Mouse (Mus musculus) ovary, postnatal 36 days (tissue): ENCODE results near the gene Sv2c.

Experiments
- DNase-seq: peaks from one replicate; pipeline ENCODE4 v3.0.0; 2022; ENCODE audit warnings: low spot score, mixed read lengths

The Sv2c gene

GRCm38 (mm10) chr13:95943919-95944318 is 188.5 kb downstream of the Sv2c start:
- no peak for DNase-seq

- no peak for DNase-seq
These were observed 189.8 kb downstream of the Sv2c start for GRCm38 (mm10) chr13:95942587-95942986.

DNA sequence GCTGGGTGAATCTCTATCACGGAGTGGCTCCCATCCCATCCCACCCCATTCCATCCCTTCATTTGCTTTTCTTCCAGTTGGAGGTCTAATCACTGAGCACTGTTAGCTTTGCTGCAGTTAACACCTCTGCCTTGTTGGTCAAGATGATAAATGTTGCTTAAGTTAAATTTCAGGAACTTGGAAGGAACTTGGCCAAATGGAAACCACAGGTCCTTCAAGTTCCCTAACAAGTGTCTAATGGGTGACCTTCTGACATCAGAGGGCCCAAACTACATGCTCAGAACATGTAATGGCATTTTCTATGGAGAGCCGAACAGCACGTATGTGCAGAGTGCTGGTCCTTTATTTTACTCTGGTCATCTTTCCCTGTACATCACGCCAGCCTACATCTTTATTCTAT is 190.5 kb downstream of the Sv2c start:
- DNase-seq: no peak

GRCm38 (mm10) chr13:95940811-95941210 is 191.6 kb downstream of the Sv2c start:
- DNase-seq: no peak

DNA sequence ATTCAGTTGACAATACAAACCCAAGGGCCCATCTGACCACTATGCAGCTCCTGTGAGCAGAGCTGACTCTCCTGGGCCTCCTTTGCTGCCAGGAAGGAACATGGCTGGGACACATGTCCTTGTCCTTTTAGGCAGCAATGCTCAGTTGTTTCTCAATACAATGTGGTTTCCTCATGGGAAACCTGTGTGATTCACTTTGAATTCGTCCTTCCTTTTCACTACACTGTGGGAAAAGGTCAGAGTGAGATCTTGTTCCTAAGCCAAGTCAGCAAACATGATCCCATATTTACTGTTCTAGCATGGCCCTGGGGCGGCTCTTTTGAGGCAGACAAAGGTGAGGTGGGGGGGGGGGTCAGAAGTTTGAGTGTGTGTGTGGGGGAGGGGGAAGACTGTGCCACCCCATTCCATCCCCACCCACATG is 208.2 kb downstream of the Sv2c start:
- no peak for DNase-seq

DNA sequence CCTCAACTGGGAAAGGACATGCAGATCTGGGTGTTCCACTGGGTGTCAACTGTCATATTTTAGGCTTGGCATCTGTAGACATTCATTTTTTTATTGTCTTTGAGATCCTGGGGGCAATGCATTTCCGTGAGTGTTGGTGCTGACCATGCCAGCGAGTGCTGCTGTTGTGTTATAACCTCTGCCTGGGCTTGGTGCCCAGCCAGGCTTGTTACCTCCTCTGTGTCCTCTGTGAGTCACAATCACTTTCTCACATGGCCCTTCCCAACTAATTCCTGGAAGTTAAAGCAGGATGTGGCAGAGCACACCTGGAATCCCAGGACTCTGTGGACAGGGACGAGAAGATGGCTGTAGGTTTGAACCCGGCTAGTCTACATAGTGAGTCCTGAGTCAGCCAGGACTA is 209.8 kb downstream of the Sv2c start:
- no peak for DNase-seq

DNA sequence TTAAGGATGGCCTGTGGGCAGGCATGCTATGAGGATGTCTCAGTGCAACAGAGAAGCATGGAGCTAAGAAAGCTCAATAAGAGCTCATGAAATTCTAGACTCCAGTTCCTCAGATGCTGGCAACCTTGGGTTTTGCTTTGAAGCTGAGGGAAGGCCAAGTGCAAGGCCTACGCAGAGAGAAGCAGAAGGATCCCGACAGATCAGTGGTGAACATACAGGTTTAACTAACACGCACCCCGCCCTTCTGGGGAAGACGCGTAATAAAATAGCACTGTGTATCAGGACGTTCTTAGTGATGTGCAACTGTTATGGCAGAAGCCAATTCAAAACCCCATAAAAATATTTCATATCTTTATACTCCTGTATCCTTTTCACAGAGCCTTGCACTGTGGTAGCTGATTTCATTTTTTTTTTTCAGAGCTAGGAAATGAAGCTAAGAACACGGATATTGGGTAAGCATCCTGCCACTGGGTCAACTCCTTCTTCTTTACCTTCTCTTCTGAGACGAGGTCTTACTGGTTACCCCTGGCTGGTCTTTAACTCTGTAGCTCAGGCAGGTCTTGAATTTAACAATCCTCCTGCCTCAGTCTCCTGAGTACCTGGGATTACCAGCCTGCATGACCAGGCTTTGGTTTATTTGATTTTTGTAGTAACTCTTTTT is 213.6 kb downstream of the Sv2c start:
- no peak for DNase-seq

DNA sequence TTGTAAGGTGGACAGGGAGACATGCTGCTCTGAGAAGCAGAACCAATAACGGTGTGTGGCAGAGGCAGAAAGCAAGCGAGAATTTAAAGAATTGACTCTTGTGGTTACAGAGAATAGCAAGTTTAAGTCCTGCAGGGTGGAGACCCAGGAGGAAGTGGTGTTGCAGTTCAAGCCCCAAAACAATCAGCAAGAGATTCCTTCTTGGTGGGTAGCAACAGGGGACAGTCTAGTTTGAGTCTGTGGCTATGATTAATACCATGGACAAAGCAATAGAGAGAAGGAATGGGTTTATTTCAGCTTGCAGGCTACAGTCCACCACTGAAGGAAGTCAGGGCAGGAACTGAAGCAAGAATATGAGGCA is 219.4 kb downstream of the Sv2c start:
- no peak for DNase-seq

DNA sequence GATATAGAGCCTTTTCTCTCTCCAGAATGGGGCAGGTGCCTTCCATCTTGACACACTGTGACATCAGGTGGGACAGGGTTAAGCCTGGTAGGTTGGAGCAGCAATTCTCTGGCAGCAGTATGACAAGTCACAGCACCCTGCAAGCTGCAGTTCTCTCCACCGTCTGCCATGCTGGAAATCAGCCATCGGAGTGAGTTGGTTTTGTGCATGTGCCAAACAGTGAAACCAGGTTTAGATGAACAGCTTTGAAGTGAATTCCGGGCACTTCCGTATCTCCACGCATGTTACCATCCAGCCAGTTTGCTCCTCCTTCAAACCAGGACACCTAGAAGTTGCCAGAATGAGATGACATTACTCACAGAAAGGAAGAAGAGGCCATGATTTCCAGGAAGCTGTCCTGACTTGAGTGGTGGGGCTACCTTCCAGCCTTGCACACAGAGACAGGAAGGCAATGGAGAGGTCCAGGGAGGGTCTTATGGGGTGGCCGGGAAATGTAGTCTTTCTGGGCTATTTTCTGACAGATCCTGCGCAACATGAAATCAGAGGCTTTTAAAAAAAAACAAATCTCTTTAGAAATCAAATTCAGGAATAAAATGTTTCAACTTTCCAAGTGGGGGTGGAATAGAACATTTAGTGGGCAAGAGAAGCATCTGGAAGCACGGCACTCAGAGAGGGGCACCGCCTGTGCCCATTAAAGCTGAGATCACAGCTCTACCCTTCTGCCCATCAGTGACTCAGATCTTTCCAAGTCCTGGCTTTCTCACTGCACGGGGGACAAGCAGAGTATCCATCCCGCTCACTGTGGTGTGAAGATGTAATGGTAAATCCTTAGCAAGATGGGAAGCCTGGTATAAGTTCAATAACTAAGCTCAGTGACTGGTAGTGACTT is 220.0 kb downstream of the Sv2c start:
- no peak for DNase-seq

GRCm38 (mm10) chr13:95910270-95910669 is 222.1 kb downstream of the Sv2c start:
- DNase-seq: no peak

DNA sequence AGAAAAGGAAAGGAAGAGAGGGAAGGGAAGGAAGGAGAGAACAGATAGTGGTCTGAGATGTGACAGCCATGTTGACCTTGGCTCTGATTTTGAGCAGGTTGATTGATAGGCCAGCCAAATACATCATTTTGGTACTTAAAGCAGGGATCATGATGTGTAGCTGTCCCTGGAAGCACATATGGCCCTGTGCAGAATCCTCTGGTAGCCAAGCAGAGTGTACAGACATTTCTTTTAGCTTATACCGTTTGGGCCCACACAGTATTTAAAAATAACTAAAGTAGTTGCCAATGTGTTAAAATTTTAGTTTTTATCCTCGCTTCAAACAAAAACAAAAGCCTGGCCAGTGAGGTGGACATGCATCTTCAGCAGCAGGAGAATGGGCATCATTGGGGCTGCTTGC is 223.1 kb downstream of the Sv2c start:
- DNase-seq: no peak
